Mouse (Mus musculus) heart, adult 18-20 months (tissue): ENCODE data around the gene Tmem156. TPM values are rescaled to one million over a fixed set of nuclear protein-coding genes. Genes with fewer than 3 reads are reported as not detected.

ENCODE experiments used
- DNase-seq, 2 experiments: peaks; one replicate each; pipeline ENCODE4 v3.0.0; 2021 to 2022; ENCODE audit warnings: mixed read lengths in 1 of 2
- total RNA-seq, 2 experiments: library from RNA; stranded (reverse); gene quantifications; 2 replicates each; pipeline ENCODE4 v1.2.3; 2021

Gene Tmem156
- total RNA-seq, 2 experiments from 2014 or later = 0.69 TPM; not detected in 1

DNA sequence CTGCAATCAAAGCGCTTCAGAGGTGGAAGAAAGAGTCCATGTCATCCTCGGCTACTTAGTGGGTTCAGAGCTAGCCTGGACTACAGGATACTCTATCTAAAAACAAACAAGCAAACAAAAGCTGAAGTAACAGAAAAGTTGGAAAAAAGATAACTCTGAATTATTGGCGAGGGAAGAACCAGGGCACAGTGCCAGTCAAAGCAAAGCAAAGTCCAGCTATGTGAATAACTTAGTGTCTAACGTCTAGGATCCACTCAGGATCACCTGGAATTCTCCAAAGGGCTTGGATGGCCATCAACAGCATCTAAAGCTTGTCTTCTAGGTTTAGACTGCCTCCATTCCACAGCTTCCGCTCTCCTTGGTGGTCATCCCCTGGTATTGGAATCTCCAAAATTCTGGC lies 5.5 kb upstream of the Tmem156 start:
- no peak for DNase-seq

GRCm38 (mm10) chr5:65096805-65097204 lies 4.9 kb upstream of the Tmem156 start:
- DNase-seq = no peak

GRCm38 (mm10) chr5:65096082-65096481 lies 4.2 kb upstream of the Tmem156 start:
- DNase-seq = no peak

GRCm38 (mm10) chr5:65094902-65095545 lies 3.1 kb upstream of the Tmem156 start:
- no peak for DNase-seq

DNA sequence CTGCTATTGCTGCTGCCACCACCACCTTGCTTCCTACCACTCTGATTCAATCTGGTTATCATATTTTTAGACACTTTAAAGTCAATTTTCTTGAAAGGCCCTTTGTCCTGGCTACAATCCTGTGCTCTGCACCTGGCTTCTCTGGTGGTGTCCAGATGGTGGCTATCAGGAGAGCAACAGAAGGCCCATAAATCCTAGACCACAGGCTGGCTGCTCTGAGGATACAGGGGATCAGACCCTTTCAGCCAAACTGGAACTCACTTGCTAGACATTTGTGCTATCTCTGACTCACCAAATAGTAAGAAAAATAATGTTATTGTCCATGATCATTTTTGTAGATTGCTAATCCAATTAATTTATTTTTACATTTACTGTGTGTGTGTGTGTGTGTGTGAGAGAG lies 1.8 kb upstream of the Tmem156 start:
- DNase-seq = no peak

DNA sequence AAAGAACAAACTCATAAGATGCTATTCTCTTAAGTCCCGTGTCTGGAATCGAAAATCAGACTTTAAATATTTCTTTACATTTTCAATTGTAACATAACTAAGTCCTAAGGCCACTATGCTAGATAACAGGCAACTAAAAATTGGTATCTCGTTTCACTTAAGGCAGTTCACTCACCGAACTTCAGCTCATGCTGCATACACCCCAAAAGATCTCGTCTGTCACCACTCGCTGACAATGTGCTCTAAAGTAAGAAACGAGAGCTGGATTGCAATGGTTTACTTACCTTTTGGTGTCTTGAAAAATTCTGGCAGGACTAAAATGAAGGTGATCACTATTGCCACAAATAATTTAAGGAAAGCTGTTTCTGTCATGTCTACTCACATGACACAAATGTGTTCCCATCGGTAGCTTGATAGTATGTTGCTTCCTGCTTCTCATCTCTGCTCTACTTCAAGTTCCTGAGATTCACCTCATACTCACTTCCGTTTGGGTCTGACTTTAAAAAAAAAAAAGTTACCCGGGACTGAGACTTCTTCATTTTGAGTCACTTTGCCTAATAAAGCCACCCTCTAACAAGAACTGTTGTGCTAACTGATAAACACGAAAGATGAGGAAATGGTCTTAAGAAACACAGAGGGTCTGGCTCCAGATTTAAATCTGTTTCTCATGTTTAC lies 611 bp downstream of the Tmem156 start:
- DNase-seq = no peak

DNA sequence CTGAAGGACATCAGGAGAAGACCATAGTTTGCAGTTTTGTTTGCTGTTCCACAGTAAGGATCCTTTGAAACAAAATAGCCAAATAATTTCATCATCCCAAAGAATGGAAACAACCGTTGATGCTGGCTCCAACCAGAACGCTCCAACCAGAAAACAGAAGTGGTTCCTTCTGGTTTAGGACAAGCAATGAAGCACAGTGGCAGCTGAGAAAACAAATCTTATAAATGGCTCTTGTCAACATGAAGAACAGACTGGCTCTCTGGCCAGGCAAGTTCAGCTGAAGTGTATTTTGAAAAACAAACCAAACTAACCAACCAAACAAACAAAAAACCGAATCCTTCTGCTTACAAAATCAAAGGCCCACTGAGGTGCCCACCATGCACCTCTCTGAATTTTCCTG lies 2.2 kb downstream of the Tmem156 start:
- no peak for DNase-seq

- DNase-seq = peak; percentile 67 to 77
Measured at GRCm38 (mm10) chr5:65086522-65086921, 5.4 kb downstream of the Tmem156 start.

DNA sequence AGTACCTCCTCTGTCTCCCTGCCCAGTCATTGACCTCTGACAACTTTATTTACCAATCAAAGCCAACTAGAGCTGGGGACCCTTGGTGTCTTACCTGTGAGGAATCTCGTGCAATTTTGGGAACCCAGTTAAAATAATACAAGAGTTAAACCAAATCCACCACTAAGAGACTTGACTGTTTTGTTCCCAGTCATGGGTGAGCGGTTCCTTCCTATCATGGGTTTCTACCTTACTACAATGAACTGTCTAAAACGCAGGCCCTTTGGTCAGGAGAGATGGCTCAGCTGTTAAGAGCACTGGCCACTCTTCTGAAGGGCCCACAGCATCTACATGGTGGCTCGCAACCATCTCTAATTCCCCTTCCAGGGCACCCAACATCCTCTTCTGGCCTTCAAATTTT lies 10.1 kb downstream of the Tmem156 start:
- DNase-seq = no peak

DNA sequence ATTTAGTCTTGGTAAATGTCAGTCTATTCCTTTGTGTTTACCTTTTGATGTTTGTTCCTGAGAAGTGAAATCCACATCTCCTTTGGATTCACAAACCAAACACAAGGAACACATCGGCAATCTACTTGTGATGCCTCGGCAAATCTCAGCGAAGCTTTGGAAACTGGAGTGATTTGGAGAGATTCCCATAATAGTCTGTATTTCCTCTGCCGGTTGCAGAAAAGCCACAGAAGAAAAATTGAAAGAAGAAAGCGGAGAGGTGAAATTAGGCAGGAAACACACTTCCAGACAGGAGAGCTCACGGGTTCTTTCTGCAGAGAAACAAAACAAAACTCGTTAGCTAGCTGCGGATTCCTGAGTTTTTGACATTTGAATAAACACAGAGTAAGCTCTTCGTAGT lies 12.1 kb downstream of the Tmem156 start:
- DNase-seq = peak; percentile 10 to 32

DNA sequence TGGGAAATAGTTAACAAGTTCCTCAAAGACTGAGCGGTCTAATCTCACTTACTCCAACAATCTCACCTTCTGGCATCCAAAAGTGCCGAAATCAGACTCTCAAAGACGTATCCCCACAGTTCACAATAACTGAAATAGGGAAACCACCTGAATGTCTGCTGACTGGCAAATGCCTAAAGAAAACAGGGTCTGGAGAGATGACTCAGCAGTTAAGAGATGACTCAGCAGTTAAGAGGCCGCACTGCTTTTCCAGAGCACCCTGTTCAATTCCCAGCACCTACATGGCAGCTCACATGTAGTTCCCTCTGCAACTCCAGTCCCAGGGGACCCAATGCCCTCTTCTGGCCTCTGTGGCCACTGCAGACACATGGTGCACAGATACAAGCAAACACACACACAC lies 13.9 kb downstream of the Tmem156 start:
- DNase-seq = no peak

DNA sequence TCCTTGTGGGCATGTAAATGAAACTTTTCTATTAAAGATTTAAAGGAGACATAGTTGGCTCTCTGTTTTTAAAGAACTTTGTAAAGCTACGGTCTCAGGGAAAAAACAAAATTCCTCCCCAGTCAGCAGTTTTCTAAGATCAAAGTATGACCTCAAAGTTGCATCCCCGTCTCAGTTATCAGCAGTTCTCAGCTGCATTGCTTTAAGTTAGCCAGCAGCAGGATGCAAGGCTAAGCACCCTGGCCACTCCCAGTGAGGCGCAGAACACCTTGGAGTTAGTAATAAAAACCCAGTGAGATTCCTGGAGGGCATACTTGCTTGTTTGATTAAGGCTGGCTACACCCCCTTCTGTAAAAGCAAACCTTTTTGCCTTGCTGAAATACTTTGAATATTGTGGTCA lies 15.2 kb downstream of the Tmem156 start:
- DNase-seq = no peak

GRCm38 (mm10) chr5:65076087-65076486 lies 15.8 kb downstream of the Tmem156 start:
- DNase-seq = peak in 1 of 2 experiments; percentile 26

- peak; percentile 28 to 64 for DNase-seq
Measured at GRCm38 (mm10) chr5:65074693-65075092, 17.2 kb downstream of the Tmem156 start.

DNA sequence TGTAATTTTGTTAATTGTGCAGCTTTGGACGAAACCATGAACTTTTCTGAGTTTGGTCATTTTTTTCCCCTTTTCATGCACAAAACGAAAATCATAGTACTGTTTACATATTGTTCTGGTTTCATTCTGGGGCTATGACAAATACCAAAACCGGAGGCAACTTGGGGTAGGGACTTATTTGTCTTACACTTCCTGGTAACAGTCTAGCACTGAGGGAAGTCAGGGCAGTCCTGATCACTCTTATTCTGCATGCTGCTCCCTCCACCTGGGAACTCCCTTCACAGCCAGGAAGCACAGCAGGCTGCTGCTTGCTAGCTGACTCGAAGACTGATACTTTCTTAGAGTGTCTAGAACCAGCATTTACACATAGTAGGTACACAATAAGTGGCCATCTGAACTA lies 18.7 kb downstream of the Tmem156 start:
- DNase-seq = no peak

- no peak for DNase-seq
Measured at GRCm38 (mm10) chr5:65071689-65072118, 20.2 kb downstream of the Tmem156 start.

DNA sequence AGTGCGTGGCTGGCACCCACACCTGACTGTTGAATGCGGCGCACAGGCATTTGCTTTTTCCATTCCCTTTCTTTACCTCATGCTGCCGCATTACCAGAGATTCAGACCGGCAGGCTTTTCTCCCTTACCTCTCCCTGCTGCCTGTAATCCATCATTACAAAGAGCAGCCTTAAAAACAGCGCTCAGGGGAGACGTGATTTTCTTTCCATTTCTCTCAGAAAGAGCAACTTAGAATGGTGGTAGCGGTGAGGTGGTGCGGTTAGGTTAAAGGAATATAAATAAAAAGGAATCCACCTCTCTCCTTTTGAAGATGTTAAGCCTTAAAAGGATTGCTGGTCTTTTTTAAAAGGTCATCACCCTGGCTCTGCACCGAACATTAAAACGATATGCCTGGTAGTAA lies 22.1 kb downstream of the Tmem156 start:
- no peak for DNase-seq

- DNase-seq = no peak
Measured at GRCm38 (mm10) chr5:65068166-65068565, 23.8 kb downstream of the Tmem156 start.

DNA sequence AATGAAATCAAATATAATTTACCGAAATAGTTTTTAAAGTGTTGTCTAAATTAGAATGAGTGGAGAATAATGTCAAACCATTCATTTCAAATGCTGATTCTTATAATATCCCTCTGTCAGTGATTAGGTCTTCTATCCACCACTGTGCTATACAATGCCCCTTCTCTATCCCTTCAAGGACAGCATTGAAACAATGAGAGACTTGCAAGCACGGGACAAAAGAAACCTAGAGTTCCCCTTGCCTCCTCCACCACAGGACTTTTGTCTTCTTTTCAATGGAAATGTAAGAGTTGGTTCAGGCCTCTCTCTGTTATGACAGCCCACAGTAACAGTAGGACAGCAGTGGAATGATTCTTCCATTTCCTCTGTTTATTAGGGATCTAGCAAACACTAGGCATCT lies 28.7 kb downstream of the Tmem156 start:
- no peak for DNase-seq

DNA sequence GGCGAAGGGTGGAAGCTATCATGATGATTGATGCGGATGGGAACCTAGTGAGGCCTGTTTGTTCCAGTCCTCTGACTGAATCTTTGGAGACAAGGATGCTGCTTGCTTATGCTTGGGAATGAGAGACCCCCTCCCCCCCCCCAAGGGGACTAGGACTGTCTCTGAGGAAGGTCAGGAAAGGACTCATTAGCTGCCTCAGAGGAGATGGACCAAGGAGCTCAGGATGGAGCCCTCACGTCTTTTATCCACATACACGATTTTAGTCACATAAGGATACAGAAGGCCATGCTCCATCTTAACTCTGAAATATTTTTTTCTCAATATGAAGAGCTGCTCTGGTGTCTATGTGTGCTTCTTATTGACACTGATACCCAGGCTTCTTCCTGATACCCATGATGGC lies 29.7 kb downstream of the Tmem156 start:
- no peak for DNase-seq

- no peak for DNase-seq
Measured at GRCm38 (mm10) chr5:65059806-65060205, 32.1 kb downstream of the Tmem156 start.

DNA sequence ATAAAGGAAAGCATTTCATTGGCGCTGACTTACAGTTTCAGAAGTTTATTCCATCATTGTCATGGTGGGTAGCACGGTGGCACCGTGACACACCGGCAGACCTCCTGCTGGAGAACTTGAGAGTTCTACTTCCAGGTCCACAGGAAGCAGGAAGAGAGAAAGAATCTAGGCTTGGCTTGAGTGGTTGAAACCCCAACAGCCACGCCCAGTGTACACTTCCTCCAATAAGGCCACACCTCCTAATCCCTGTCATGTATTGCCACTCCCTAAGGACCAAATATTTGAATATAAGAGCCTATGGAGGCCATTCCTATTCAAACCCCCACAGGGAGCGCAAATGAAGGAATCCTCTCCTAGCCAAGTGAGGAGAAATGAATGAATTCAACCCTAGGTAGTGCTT lies 34.3 kb downstream of the Tmem156 start:
- no peak for DNase-seq

DNA sequence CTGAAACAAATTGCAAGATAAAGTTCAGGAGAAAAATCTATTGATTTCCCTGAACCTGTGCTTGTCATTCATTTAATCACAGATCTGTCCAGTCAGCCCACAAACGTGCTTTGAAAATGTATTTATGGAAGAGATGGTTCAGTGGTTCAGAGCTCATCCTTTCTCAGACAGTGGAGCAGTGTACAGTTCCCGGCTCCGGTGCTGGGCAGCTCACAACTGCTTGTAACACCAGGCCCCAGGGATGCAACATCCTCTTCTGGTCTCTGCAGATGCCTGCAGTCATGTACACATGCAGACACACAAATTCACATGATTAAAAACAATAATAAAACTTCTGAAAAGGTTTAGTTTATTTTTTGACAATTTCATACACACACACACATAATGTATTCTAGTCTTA lies 40.4 kb downstream of the Tmem156 start:
- no peak for DNase-seq

GRCm38 (mm10) chr5:65049880-65050279 lies 42.1 kb downstream of the Tmem156 start:
- no peak for DNase-seq
